In the genomic region with DNA sequence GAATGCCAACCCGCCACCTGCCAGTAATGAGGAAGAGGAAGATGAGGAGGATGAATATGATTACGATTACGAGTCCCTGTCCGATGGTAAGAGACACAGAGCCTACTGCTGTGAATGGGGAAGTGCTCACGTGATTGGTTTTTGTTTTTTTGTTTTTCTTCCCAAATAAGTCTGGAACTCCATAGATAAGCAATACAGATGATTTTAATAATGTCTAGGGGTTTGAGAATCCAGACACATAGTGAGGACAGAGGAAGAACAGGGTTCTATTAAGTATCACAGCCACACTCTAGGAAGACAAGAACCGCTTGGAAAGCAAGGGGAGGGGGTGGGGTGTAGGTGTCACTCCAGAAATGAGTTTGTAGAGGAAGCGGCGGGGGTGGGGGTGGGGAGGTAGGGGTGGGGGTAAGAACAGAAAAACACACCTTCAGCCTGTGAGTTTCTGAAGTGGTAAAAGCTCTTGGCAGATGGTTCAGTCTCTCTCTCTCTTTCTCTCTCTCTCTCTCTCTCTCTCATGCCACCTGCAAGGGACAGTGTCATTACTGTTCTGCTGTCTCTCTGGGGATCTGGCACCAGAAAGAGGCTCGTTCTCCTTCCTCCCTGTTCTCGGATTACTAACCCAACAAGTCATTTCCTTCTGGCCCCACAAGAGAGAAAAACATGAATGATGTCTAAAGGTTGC, we compare ENCODE assay signal across 21 mouse cellular contexts.
DNase-seq lines count a peak whose midpoint lies in the region; ATAC-seq and TF ChIP-seq lines count a peak whose summit lies in the region.
"Had no signal": no experiment of that assay in that cellular context is flagged by ENCODE, and none has a peak within 500 bp of the region (broad histone marks: within the 10 kb centered on the region; RNA-seq: fewer than 3 reads in every experiment).

No protein-coding gene starts in this region.

- H3K4me1 ChIP-seq in hindbrain, postnatal 0 days (ENCODE audit: insufficient read depth, low read length): no peaks in the 10 kb centered on the region
- 0 out of 2 replicates have a peak, but pooled peaks cover 5% of the 10 kb centered on the region for H3K4me1 ChIP-seq in hindbrain, embryonic 10.5 days (replicated peaks)
- H3K4me1 ChIP-seq in intestine, embryonic 16.5 days (ENCODE audit: control insufficient read depth, insufficient read depth, low read length): no peaks in the 10 kb centered on the region
- H3K4me1 ChIP-seq in lung, postnatal 0 days (ENCODE audit: insufficient read depth, low read depth, low read length): no peaks in the 10 kb centered on the region
- H3K4me1 ChIP-seq: forebrain, embryonic 15.5 days; midbrain, embryonic 12.5 days had no signal

- H3K4me2 ChIP-seq in hindbrain, postnatal 0 days (ENCODE audit: low read depth, low read length): no peak overlapping the region
- H3K4me2 ChIP-seq in intestine, embryonic 16.5 days (ENCODE audit: low read depth, low read length): no peak overlapping the region
- no peak overlapping the region for H3K4me2 ChIP-seq in lung, postnatal 0 days (replicated peaks; ENCODE audit: low read depth, low read length)
- H3K4me2 ChIP-seq: embryonic facial prominence, embryonic 13.5 days; forebrain, embryonic 15.5 days; limb, embryonic 15.5 days; midbrain, embryonic 12.5 days had no signal

- H3K9me3 ChIP-seq in hindbrain, postnatal 0 days (ENCODE audit: low read length): no peaks in the 10 kb centered on the region
- H3K9me3 ChIP-seq in hindbrain, embryonic 10.5 days: no peaks in the 10 kb centered on the region
- no peaks in the 10 kb centered on the region for H3K9me3 ChIP-seq in intestine, embryonic 16.5 days (ENCODE audit: control insufficient read depth, low read length)
- no peaks in the 10 kb centered on the region for H3K9me3 ChIP-seq in lung, postnatal 0 days (ENCODE audit: low read length)
- H3K9me3 ChIP-seq: embryonic facial prominence, embryonic 13.5 days; forebrain, embryonic 15.5 days; limb, embryonic 15.5 days; midbrain, embryonic 12.5 days had no signal

- H3K9ac ChIP-seq in hindbrain, postnatal 0 days (replicated peaks; ENCODE audit: low read length): no peak overlapping the region
- no peak overlapping the region for H3K9ac ChIP-seq in intestine, embryonic 16.5 days (ENCODE audit: low read depth, low read length)
- no peak overlapping the region for H3K9ac ChIP-seq in lung, postnatal 0 days (replicated peaks; ENCODE audit: low read depth)
- H3K9ac ChIP-seq: embryonic facial prominence, embryonic 13.5 days; forebrain, embryonic 15.5 days; limb, embryonic 15.5 days; midbrain, embryonic 12.5 days had no signal

- no peak overlapping the region for H3K4me3 ChIP-seq in hindbrain, postnatal 0 days (ENCODE audit: low read length)
- no peak overlapping the region for H3K4me3 ChIP-seq in hindbrain, embryonic 10.5 days
- no peak overlapping the region for H3K4me3 ChIP-seq in intestine, embryonic 16.5 days (ENCODE audit: low read length)
- no peak overlapping the region for H3K4me3 ChIP-seq in lung, postnatal 0 days (ENCODE audit: low read depth, low read length)
- H3K4me3 ChIP-seq: embryonic facial prominence, embryonic 13.5 days; forebrain, embryonic 15.5 days; heart, adult 2 months; limb, embryonic 15.5 days; midbrain, embryonic 12.5 days had no signal

- TF ChIP-seq CTCF in hindbrain, postnatal 0 days (IDR thresholded peaks at IDR 0.05; ENCODE audit: low read depth): no peak
- no peak for TF ChIP-seq CTCF in lung, postnatal 0 days (IDR thresholded peaks at IDR 0.05)

- DNase-seq in hindbrain, postnatal 0 days (ENCODE audit: low spot score): no peak
- no peak for DNase-seq in hindbrain, embryonic 10.5 days (ENCODE audit: low spot score)
- peak; percentile 5 for DNase-seq in 416B (ENCODE audit: low read depth)
- no peak for DNase-seq in lung, postnatal 0 days (ENCODE audit: low spot score)
- no peak for DNase-seq in left cerebral cortex, postnatal 36 days (ENCODE audit: low spot score in 2 of 2)
- DNase-seq in heart, postnatal 36 days: no peak
- DNase-seq: adrenal gland, postnatal 14 days; cerebellum, adult 11 months; cerebellum, postnatal 36 days; gastrocnemius, postnatal 25 days; heart, adult 2 months; kidney, postnatal 36 days; layer of hippocampus, adult 9-11 months; lung, postnatal 10 days; right cerebral cortex, postnatal 4 days had no signal

- WGBS in hindbrain, postnatal 0 days: 70% methylated on average over 10 of the region's 10 CpGs
- WGBS in hindbrain, embryonic 10.5 days: 68% methylated on average over 10 of the region's 10 CpGs
- 65% methylated on average over 10 of the region's 10 CpGs for WGBS in intestine, embryonic 16.5 days
- 59% methylated on average over 10 of the region's 10 CpGs for WGBS in lung, postnatal 0 days

- no peaks in the 10 kb centered on the region for H3K27me3 ChIP-seq in hindbrain, postnatal 0 days (ENCODE audit: insufficient read depth, low read length)
- H3K27me3 ChIP-seq in hindbrain, embryonic 10.5 days (ENCODE audit: insufficient read depth, poor library complexity, severe bottlenecking): no peaks in the 10 kb centered on the region
- no peaks in the 10 kb centered on the region for H3K27me3 ChIP-seq in intestine, embryonic 16.5 days (replicated peaks; ENCODE audit: control insufficient read depth, insufficient read depth, low read length)
- no peaks in the 10 kb centered on the region for H3K27me3 ChIP-seq in lung, postnatal 0 days (replicated peaks; ENCODE audit: insufficient read depth, low read length)
- H3K27me3 ChIP-seq: embryonic facial prominence, embryonic 13.5 days; forebrain, embryonic 15.5 days; limb, embryonic 15.5 days; midbrain, embryonic 12.5 days had no signal

- H3K36me3 ChIP-seq in hindbrain, postnatal 0 days (ENCODE audit: insufficient read depth, low read length): no peaks in the 10 kb centered on the region
- H3K36me3 ChIP-seq in hindbrain, embryonic 10.5 days: 0 out of 2 replicates have a peak, but pooled peaks cover 6% of the 10 kb centered on the region
- H3K36me3 ChIP-seq in intestine, embryonic 16.5 days (ENCODE audit: control insufficient read depth, insufficient read depth, low read length): no peaks in the 10 kb centered on the region
- no peaks in the 10 kb centered on the region for H3K36me3 ChIP-seq in lung, postnatal 0 days (ENCODE audit: insufficient read depth, low read length)
- H3K36me3 ChIP-seq: embryonic facial prominence, embryonic 13.5 days; forebrain, embryonic 15.5 days; limb, embryonic 15.5 days; midbrain, embryonic 12.5 days had no signal

- no peak for ATAC-seq in hindbrain, postnatal 0 days
- ATAC-seq in activated CD4-positive, CD25-positive, alpha-beta regulatory T cell, adult 4 months: peak; percentile 46
- ATAC-seq in intestine, embryonic 16.5 days: peak; percentile 28; the same call in 1 of the 2 replicates
- ATAC-seq in lung, postnatal 0 days: no peak
- ATAC-seq: forebrain, embryonic 15.5 days had no signal

- 0 out of 2 replicates have a peak overlapping the region, but pooled peaks have one; percentile 4 for H3K27ac ChIP-seq in hindbrain, postnatal 0 days
- H3K27ac ChIP-seq in hindbrain, embryonic 10.5 days: no peak overlapping the region
- H3K27ac ChIP-seq in intestine, embryonic 16.5 days (ENCODE audit: low read length): no peak overlapping the region
- H3K27ac ChIP-seq in lung, postnatal 0 days (ENCODE audit: low read length): no peak overlapping the region
- H3K27ac ChIP-seq: embryonic facial prominence, embryonic 13.5 days; forebrain, embryonic 15.5 days; midbrain, embryonic 12.5 days had no signal

- intact Hi-C loops in left cerebral cortex, postnatal 36 days (cut with DNase I): no loop called here
- intact Hi-C loops in heart, postnatal 36 days (cut with DNase I): no loop called here

- TF ChIP-seq EP300 in lung, postnatal 0 days (IDR thresholded peaks at IDR 0.05): no peak

Comparison
In these comparisons a context has a peak if more than half of its experiments do, and no peak if none do; other contexts are left out.
1. ATAC-seq: peak in activated CD4-positive, CD25-positive, alpha-beta regulatory T cell, adult 4 months (single experiment) and intestine, embryonic 16.5 days (single experiment); none in hindbrain, postnatal 0 days (single experiment) and lung, postnatal 0 days (single experiment).